8 mouse cellular contexts compared by ENCODE assay signal in genomic region chr9:64173666-64174220, GRCm38 (mm10). TPM values are rescaled to one million over a fixed set of nuclear protein-coding genes. Genes with fewer than 3 reads are reported as not detected.
DNase-seq lines count a peak whose midpoint lies in the region; ATAC-seq and TF ChIP-seq lines count a peak whose summit lies in the region.

No protein-coding gene starts in this region.

- peak overlapping the region; percentile 65 for H3K4me3 ChIP-seq in kidney, embryonic 16.5 days (ENCODE audit: low read length)
- peak overlapping the region; percentile 71 for H3K4me3 ChIP-seq in bone marrow macrophage, adult 2 months (ENCODE audit: insufficient read depth, low read length)
- H3K4me3 ChIP-seq in hindbrain, embryonic 16.5 days (ENCODE audit: low read length) = peak overlapping the region; percentile 87
- H3K4me3 ChIP-seq in midbrain, embryonic 16.5 days (ENCODE audit: low read depth, low read length) = peak overlapping the region; percentile 77

- H3K27ac ChIP-seq in kidney, embryonic 16.5 days (ENCODE audit: low read length) = peak overlapping the region; percentile 98
- H3K27ac ChIP-seq in bone marrow macrophage, adult 2 months (ENCODE audit: insufficient read depth, low read depth, low read length) = peak overlapping the region; percentile 43
- H3K27ac ChIP-seq in hindbrain, embryonic 16.5 days (ENCODE audit: low read depth, low read length) = peak overlapping the region; percentile 88
- H3K27ac ChIP-seq in midbrain, embryonic 16.5 days (ENCODE audit: low read length) = peak overlapping the region; percentile 77

- H3K9me3 ChIP-seq in kidney, embryonic 16.5 days (ENCODE audit: low read length) = no peaks in the 10 kb centered on the region
- no peaks in the 10 kb centered on the region for H3K9me3 ChIP-seq in hindbrain, embryonic 16.5 days (ENCODE audit: control insufficient read depth, low read length)
- H3K9me3 ChIP-seq in midbrain, embryonic 16.5 days (replicated peaks; ENCODE audit: control insufficient read depth, low read length, poor library complexity, severe bottlenecking) = no peaks in the 10 kb centered on the region

- H3K36me3 ChIP-seq in kidney, embryonic 16.5 days (ENCODE audit: insufficient read depth, low read length) = peaks cover 42% of the 10 kb centered on the region
- H3K36me3 ChIP-seq in hindbrain, embryonic 16.5 days (ENCODE audit: control insufficient read depth, insufficient read depth, low read length) = peaks cover 26% of the 10 kb centered on the region
- peaks cover 23% of the 10 kb centered on the region for H3K36me3 ChIP-seq in midbrain, embryonic 16.5 days (ENCODE audit: control insufficient read depth, insufficient read depth, low read length)

- peak overlapping the region; percentile 81 for H3K9ac ChIP-seq in kidney, embryonic 16.5 days (replicated peaks; ENCODE audit: low read length)
- peak overlapping the region; percentile 84 for H3K9ac ChIP-seq in hindbrain, embryonic 16.5 days (ENCODE audit: low read depth, low read length)
- peak overlapping the region; percentile 79 for H3K9ac ChIP-seq in midbrain, embryonic 16.5 days (ENCODE audit: low read depth, low read length)

- no peaks in the 10 kb centered on the region for H3K27me3 ChIP-seq in kidney, embryonic 16.5 days (ENCODE audit: insufficient read depth, low read length)
- H3K27me3 ChIP-seq in hindbrain, embryonic 16.5 days (replicated peaks; ENCODE audit: control insufficient read depth, insufficient read depth, low read length) = no peaks in the 10 kb centered on the region
- H3K27me3 ChIP-seq in midbrain, embryonic 16.5 days (ENCODE audit: control insufficient read depth, insufficient read depth, low read depth, low read length) = no peaks in the 10 kb centered on the region

- ATAC-seq in kidney, embryonic 16.5 days (ENCODE audit: low FRiP score, low TSS enrichment) = no peak
- ATAC-seq in hindbrain, embryonic 16.5 days = no peak
- no peak for ATAC-seq in midbrain, embryonic 16.5 days

- no peak for TF ChIP-seq POLR2A in bone marrow macrophage, adult 2 months (IDR thresholded peaks at IDR 0.05; ENCODE audit: borderline replicate concordance, low read depth, low read length)

- peaks cover 17% of the 10 kb centered on the region for H3K4me1 ChIP-seq in kidney, embryonic 16.5 days (ENCODE audit: insufficient read depth, low read length)
- peaks cover 2% of the 10 kb centered on the region for H3K4me1 ChIP-seq in bone marrow macrophage, adult 2 months (ENCODE audit: control insufficient read depth, insufficient read depth, low read length)
- H3K4me1 ChIP-seq in hindbrain, embryonic 16.5 days (ENCODE audit: control insufficient read depth, insufficient read depth, low read depth, low read length) = peaks cover 16% of the 10 kb centered on the region
- peaks cover 16% of the 10 kb centered on the region for H3K4me1 ChIP-seq in midbrain, embryonic 16.5 days (ENCODE audit: control insufficient read depth, insufficient read depth, low read length)

- WGBS in kidney, embryonic 16.5 days = under 1% methylated on average over 16 of the region's 16 CpGs
- WGBS in hindbrain, embryonic 16.5 days = under 1% methylated on average over 16 of the region's 16 CpGs
- under 1% methylated on average over 16 of the region's 16 CpGs for WGBS in midbrain, embryonic 16.5 days

- peak overlapping the region; percentile 85 for H3K4me2 ChIP-seq in kidney, embryonic 16.5 days (replicated peaks; ENCODE audit: low read depth, low read length)
- peak overlapping the region; percentile 91 for H3K4me2 ChIP-seq in hindbrain, embryonic 16.5 days (ENCODE audit: low read length)
- peak overlapping the region; percentile 96 for H3K4me2 ChIP-seq in midbrain, embryonic 16.5 days (ENCODE audit: low read length)

- no peak for TF ChIP-seq CTCF in bone marrow macrophage, adult 2 months (IDR thresholded peaks at IDR 0.05; ENCODE audit: low read depth, low read length)

- no peak for DNase-seq in kidney, adult 8-10 months
- DNase-seq in frontal cortex, postnatal 25 days (ENCODE audit: low spot score in 2 of 2) = no peak
- no peak for DNase-seq in testis, postnatal 14 days (ENCODE audit: low spot score)
- no peak for DNase-seq in natural killer cell, adult 2 months (ENCODE audit: low spot score in 2 of 2)

RNA-seq across cellular contexts. Expression of gene Rpl4, which starts 0.6 kb away (rescaled TPM):
- polyA plus RNA-seq in kidney, embryonic 16.5 days (2015; fragmentation: Nextera tagmentation; extraction: Ambion mirVana) = 1,111 and 1,181 TPM in 2 replicates
- polyA plus RNA-seq in bone marrow macrophage, adult 2 months (2012; ENCODE audit: insufficient read depth, insufficient read length, missing spikeins) = 1,013 and 1,015 TPM in 2 replicates
- polyA plus RNA-seq in hindbrain, embryonic 16.5 days (2015; fragmentation: Nextera tagmentation; extraction: Ambion mirVana) = 580 and 585 TPM in 2 replicates
- 564 and 570 TPM in 2 replicates for polyA plus RNA-seq in midbrain, embryonic 16.5 days (2015; fragmentation: Nextera tagmentation; extraction: Ambion mirVana)

RNA-seq across cellular contexts. Expression of gene Zwilch, which starts 0.8 kb away (rescaled TPM):
- polyA plus RNA-seq in kidney, embryonic 16.5 days (2015; fragmentation: Nextera tagmentation; extraction: Ambion mirVana) = 26.8 and 32.1 TPM in 2 replicates
- 16.9 and 22.3 TPM in 2 replicates for polyA plus RNA-seq in bone marrow macrophage, adult 2 months (2012; ENCODE audit: insufficient read depth, insufficient read length, missing spikeins)
- 6.6 and 9.4 TPM in 2 replicates for polyA plus RNA-seq in hindbrain, embryonic 16.5 days (2015; fragmentation: Nextera tagmentation; extraction: Ambion mirVana)
- 4.5 and 5.1 TPM in 2 replicates for polyA plus RNA-seq in midbrain, embryonic 16.5 days (2015; fragmentation: Nextera tagmentation; extraction: Ambion mirVana)

RNA-seq across cellular contexts. Expression of gene Snapc5, which starts 5.3 kb away (rescaled TPM):
- 31.9 and 37.3 TPM in 2 replicates for polyA plus RNA-seq in kidney, embryonic 16.5 days (2015; fragmentation: Nextera tagmentation; extraction: Ambion mirVana)
- polyA plus RNA-seq in bone marrow macrophage, adult 2 months (2012; ENCODE audit: insufficient read depth, insufficient read length, missing spikeins) = 53.5 and 58.0 TPM in 2 replicates
- polyA plus RNA-seq in hindbrain, embryonic 16.5 days (2015; fragmentation: Nextera tagmentation; extraction: Ambion mirVana) = 32.2 and 40.1 TPM in 2 replicates
- 28.3 and 30.8 TPM in 2 replicates for polyA plus RNA-seq in midbrain, embryonic 16.5 days (2015; fragmentation: Nextera tagmentation; extraction: Ambion mirVana)

RNA-seq across cellular contexts. Expression of gene Lctl, which starts 56.8 kb away (rescaled TPM):
- 0.07 and 0.24 TPM in 2 replicates for polyA plus RNA-seq in kidney, embryonic 16.5 days (2015; fragmentation: Nextera tagmentation; extraction: Ambion mirVana)
- not detected in 2 replicates for polyA plus RNA-seq in bone marrow macrophage, adult 2 months (2012; ENCODE audit: insufficient read depth, insufficient read length, missing spikeins)
- polyA plus RNA-seq in hindbrain, embryonic 16.5 days (2015; fragmentation: Nextera tagmentation; extraction: Ambion mirVana) = not detected in 2 replicates
- polyA plus RNA-seq in midbrain, embryonic 16.5 days (2015; fragmentation: Nextera tagmentation; extraction: Ambion mirVana) = not detected in 2 replicates

Comparison
In these comparisons a context has a peak if more than half of its experiments do, and no peak if none do; other contexts are left out.
1. H3K27ac ChIP-seq: peak in every context shown above with its lines; median percentile 98 in kidney, embryonic 16.5 days; 88 in hindbrain, embryonic 16.5 days; 77 in midbrain, embryonic 16.5 days; 43 in bone marrow macrophage, adult 2 months.